Mouse (Mus musculus) cortical plate, adult 2 months (tissue): ENCODE data around the gene Snx29.

ENCODE experiments used
- CTCF ChIP-seq: fragments of 200-500 bp; IDR thresholded peaks from 2 replicates; pipeline ENCODE4 v1.5.1; 2011; ENCODE audit warnings: mild to moderate bottlenecking, control low read depth, low read length; ENCODE audit not compliant: insufficient read depth; ENCODE audit errors: extremely low read depth
- POLR2A ChIP-seq: fragments of 200-500 bp; IDR thresholded peaks from 2 replicates; pipeline ENCODE4 v1.6.1; 2011; ENCODE audit warnings: mild to moderate bottlenecking, low read length, control low read depth; ENCODE audit not compliant: insufficient read depth; ENCODE audit errors: extremely low read depth

- TF ChIP-seq CTCF (no peak), POLR2A (no peak)
Measured at GRCm38 (mm10) chr16:11388085-11388484, 65.4 kb downstream of the Snx29 start.
